Mouse (Mus musculus) lung, postnatal 0 days (tissue): ENCODE data around the gene Gstm1.

Experiments
- CTCF ChIP-seq: IDR thresholded peaks from 2 replicates; pipeline ENCODE4 v1.5.1; 2016; ENCODE audit warnings: antibody characterized with exemption, mild to moderate bottlenecking
- EP300 ChIP-seq: IDR thresholded peaks from 2 replicates; pipeline ENCODE4 v1.6.1; 2016; ENCODE audit warnings: antibody characterized with exemption, mild to moderate bottlenecking, control low read depth

GRCm38 (mm10) chr3:108025318-108025717 is 7.5 kb upstream of the Gstm1 start:
- TF ChIP-seq CTCF (no peak), EP300 (no peak)
